Mouse (Mus musculus) liver, embryonic 14.5 days (tissue): ENCODE data around the gene Dydc1. TPM values are rescaled to one million over a fixed set of nuclear protein-coding genes. Genes with fewer than 3 reads are reported as not detected.

Experiments
- ATAC-seq: fragments of 200-750 bp; cut with Nextera tagmentation; 2 replicates; pipeline ENCODE4 v1.8.0; 2017; ENCODE audit warnings: moderate number of reproducible peaks, mild to moderate bottlenecking, moderate library complexity; ENCODE audit not compliant: insufficient read depth
- DNase-seq, 3 experiments: peaks; one replicate each; pipeline ENCODE4 v3.0.0-alpha.2; 2012 to 2013; ENCODE audit warnings: low read depth in 3 of 3, low spot score in 3 of 3
- H3K27ac ChIP-seq: fragments of 300-500 bp; sonication (generic); 2 replicates; pipeline ENCODE4 v1.5.1; 2014; ENCODE audit warnings: moderate library complexity, mild to moderate bottlenecking, control low read depth, inconsistent platforms
- H3K27me3 ChIP-seq: fragments of 300-500 bp; sonication (generic); 2 replicates; pipeline ENCODE4 v1.6.1; 2014; ENCODE audit warnings: mild to moderate bottlenecking, low read length, moderate library complexity; ENCODE audit not compliant: control insufficient read depth, insufficient read depth
- H3K36me3 ChIP-seq: fragments of 300-500 bp; sonication (generic); replicated peaks from 2 replicates; pipeline ENCODE4 v1.6.1; 2014; ENCODE audit warnings: low read depth; ENCODE audit not compliant: control insufficient read depth, insufficient read depth
- H3K4me1 ChIP-seq, 2 experiments: fragments of 200-500 bp in 1 of 2; fragments of 300-500 bp in 1 of 2; sonication (generic) in 1 of 2; replicated peaks; 2 replicates each; pipeline ENCODE4 v1.6.1; 2012 to 2014; ENCODE audit warnings: antibody characterized with exemption in 1 of 2, inconsistent platforms in 1 of 2, low read length in 1 of 2; ENCODE audit not compliant: control insufficient read depth in 2 of 2, insufficient read depth in 2 of 2
- H3K4me2 ChIP-seq: fragments of 300-500 bp; sonication (generic); 2 replicates; pipeline ENCODE4 v1.6.1; 2014; ENCODE audit warnings: low read depth, mild to moderate bottlenecking, control low read depth, moderate library complexity
- H3K4me3 ChIP-seq, 2 experiments: fragments of 200-500 bp in 1 of 2; fragments of 300-500 bp in 1 of 2; sonication (generic) in 1 of 2; 2 replicates each; pipeline ENCODE4 v1.5.1; 2012 to 2014; ENCODE audit warnings: low read depth in 2 of 2, low read length in 2 of 2, mild to moderate bottlenecking in 2 of 2, control low read depth in 1 of 2, inconsistent platforms in 1 of 2, moderate library complexity in 1 of 2; ENCODE audit not compliant: insufficient read depth in 1 of 2
- H3K9ac ChIP-seq: fragments of 300-500 bp; sonication (generic); replicated peaks from 2 replicates; pipeline ENCODE4 v1.6.1; 2014; ENCODE audit warnings: mild to moderate bottlenecking, control low read depth, moderate library complexity
- H3K9me3 ChIP-seq: fragments of 300-500 bp; sonication (generic); 2 replicates; pipeline ENCODE4 v1.6.1; 2016; ENCODE audit warnings: low read length, mixed read lengths; ENCODE audit not compliant: control insufficient read depth
- CTCF ChIP-seq: IDR thresholded peaks from 2 replicates; pipeline ENCODE4 v1.5.1; 2016; ENCODE audit warnings: antibody characterized with exemption, low read depth, control low read depth
- EP300 ChIP-seq: IDR thresholded peaks from 2 replicates; pipeline ENCODE4 v1.6.1; 2016; ENCODE audit warnings: antibody characterized with exemption, low read depth
- WGBS: fragments of 180-500 bp; shearing (Covaris S2); extraction: QIAGEN DNeasy Blood & Tissue Kit; methylation state at CpG from one replicate; pipeline ENCODE4 v1.1.7; 2014; ENCODE audit not compliant: insufficient replicate concordance; 5-methylcytosine and 5-hydroxymethylcytosine counted together
- polyA plus RNA-seq, 2 experiments: library from polyadenylated mRNA; depleted of rRNA in 1 of 2; stranded (reverse) in 1 of 2; unstranded in 1 of 2; fragments of >200 nt; fragmentation: Nextera tagmentation in 1 of 2; extraction: Ambion mirVana in 1 of 2; gene quantifications; 2 replicates each; pipeline versions ENCODE4 v1.2.1 to v1.2.3; 2012 to 2014

Gene Dydc1
- polyA plus RNA-seq (2012; rRNA removed) (0.03 TPM in 1 of 2 replicates, not detected in the other), polyA plus RNA-seq (2014; fragmentation: Nextera tagmentation; extraction: Ambion mirVana) (0.11 TPM in 1 of 2 replicates, not detected in the other)

GRCm38 (mm10) chr14:41072229-41072943 lies at the start of gene Dydc1:
Gene Dydc1 (plus strand): TSS chr14:41072911.
- Histone ChIP-seq H3K36me3 (no peaks in the 10 kb centered on the region), H3K4me3 (peak within 1 kb of the TSS; percentile 35 to 46), H3K9ac (no peak within 1 kb of the TSS), H3K27ac (no peak within 1 kb of the TSS), H3K4me1 (peaks cover 0 to 9% of the 10 kb centered on the region in 2 experiments; a peak in 2 of 4 replicates), H3K27me3 (no peaks in the 10 kb centered on the region), H3K9me3 (no peaks in the 10 kb centered on the region), H3K4me2 (peak within 1 kb of the TSS; percentile 47)
- TF ChIP-seq CTCF, result no peak
- no peak for TF ChIP-seq EP300
- 13% methylated on average over 23 of the region's 23 CpGs for WGBS
- ATAC-seq, result no peak
- DNase-seq, result no peak

DNA sequence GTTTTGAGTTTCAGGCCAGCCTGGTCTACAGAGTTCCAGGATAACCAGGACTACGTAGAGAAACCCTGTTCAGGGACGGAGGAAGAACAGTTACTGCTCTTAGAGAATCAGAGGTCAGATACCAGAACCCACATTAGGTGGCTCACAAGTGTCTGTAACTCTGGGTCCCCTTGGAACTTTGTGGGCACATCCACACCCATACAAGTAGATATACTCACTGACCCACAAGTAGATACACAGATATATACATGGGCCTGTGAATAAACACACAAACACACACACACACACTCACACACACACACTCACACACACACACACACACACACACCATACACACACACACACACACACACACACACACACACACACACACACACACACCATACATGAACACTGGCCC lies 47.6 kb upstream of the Dydc1 start:
- no peak overlapping the region for H3K4me3 ChIP-seq
- no peak overlapping the region; the same call in 1 of the 2 replicates for H3K9ac ChIP-seq
- peaks cover 21 to 30% of the 10 kb centered on the region in 2 experiments for H3K4me1 ChIP-seq
- TF ChIP-seq CTCF (no peak), EP300 (no peak)
- DNase-seq, result no peak
- peak overlapping the region; percentile 61 for H3K27ac ChIP-seq
- WGBS, result 46% methylated on average over 2 of the region's 2 CpGs
- H3K36me3 ChIP-seq, result no peaks in the 10 kb centered on the region
- H3K9me3 ChIP-seq, result no peaks in the 10 kb centered on the region
- peak; percentile 53 for ATAC-seq
- H3K4me2 ChIP-seq, result peak overlapping the region; percentile 48
- no peaks in the 10 kb centered on the region for H3K27me3 ChIP-seq

GRCm38 (mm10) chr14:41025594-41026284 lies 47.0 kb upstream of the Dydc1 start:
- DNase-seq (peak; percentile 67 to 72 (median 70)), ATAC-seq (peak; percentile 93)
- H3K27ac ChIP-seq, result peak overlapping the region; percentile 61
- peak; percentile 94 for TF ChIP-seq EP300
- no peak for TF ChIP-seq CTCF
- H3K4me2 ChIP-seq, result peak overlapping the region; percentile 48
- no peaks in the 10 kb centered on the region for H3K36me3 ChIP-seq
- H3K9ac ChIP-seq, result peak overlapping the region; percentile 45
- whole genome bisulfite sequencing, result 31% methylated on average over 7 of the region's 7 CpGs
- H3K9me3 ChIP-seq, result no peaks in the 10 kb centered on the region
- H3K4me3 ChIP-seq, result no peak overlapping the region
- H3K4me1 ChIP-seq, result peaks cover 21 to 30% of the 10 kb centered on the region in 2 experiments
- no peaks in the 10 kb centered on the region for H3K27me3 ChIP-seq

- no peaks in the 10 kb centered on the region for H3K9me3 ChIP-seq
- ATAC-seq, result no peak
- no peaks in the 10 kb centered on the region for H3K27me3 ChIP-seq
- no peak for TF ChIP-seq CTCF
- no peak for TF ChIP-seq EP300
- 63% methylated on average over 4 of the region's 4 CpGs for WGBS
- no peak for DNase-seq
- H3K4me2 ChIP-seq, result no peak overlapping the region
- H3K36me3 ChIP-seq, result no peaks in the 10 kb centered on the region
- peaks cover 19 to 31% of the 10 kb centered on the region in 2 experiments for H3K4me1 ChIP-seq
- no peak overlapping the region for H3K27ac ChIP-seq
- no peak overlapping the region for H3K9ac ChIP-seq
- H3K4me3 ChIP-seq, result no peak overlapping the region
Observed at GRCm38 (mm10) chr14:41029303-41029702, 43.4 kb upstream of the Dydc1 start.

GRCm38 (mm10) chr14:41030989-41031513 lies 41.7 kb upstream of the Dydc1 start:
- Histone ChIP-seq H3K4me2 (no peak overlapping the region), H3K4me1 (peaks cover 6 to 15% of the 10 kb centered on the region in 2 experiments), H3K36me3 (no peaks in the 10 kb centered on the region), H3K27me3 (no peaks in the 10 kb centered on the region), H3K4me3 (no peak overlapping the region), H3K9me3 (no peaks in the 10 kb centered on the region), H3K27ac (no peak overlapping the region), H3K9ac (no peak overlapping the region)
- DNase-seq (no peak), ATAC-seq (no peak)
- WGBS, result 77% methylated on average over 6 of the region's 6 CpGs
- TF ChIP-seq CTCF (no peak), EP300 (no peak)
